Comparison of ENCODE assay signal across 11 mouse cellular contexts in the genomic region with DNA sequence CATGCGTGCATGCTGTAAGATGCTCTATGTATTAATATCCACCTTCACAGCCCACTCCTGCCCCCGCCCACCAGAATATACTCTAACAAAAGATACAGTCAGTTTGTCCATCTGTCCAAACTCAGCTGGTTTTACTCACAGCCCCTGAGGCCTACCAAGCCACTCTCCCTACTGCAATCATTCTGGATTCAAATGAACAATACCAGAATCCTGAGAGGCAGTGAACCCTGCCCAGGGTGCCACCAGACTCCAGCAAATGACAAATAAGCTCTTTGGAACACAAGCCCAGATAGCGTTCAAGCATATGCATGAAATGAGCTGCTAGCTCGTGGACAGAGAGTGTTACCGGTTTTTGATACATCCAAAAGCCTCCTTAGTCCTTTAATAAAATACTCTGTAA.
A peak's percentile ranks its signal among the peaks of the same experiment; 100 is the strongest.
DNase-seq lines count a peak whose midpoint lies in the region; ATAC-seq and TF ChIP-seq lines count a peak whose summit lies in the region.
"Had no signal": no experiment of that assay in that cellular context is flagged by ENCODE, and none has a peak within 500 bp of the region (broad histone marks: within the 10 kb centered on the region; RNA-seq: fewer than 3 reads in every experiment).

No protein-coding gene starts in this region.

- H3K4me1 ChIP-seq in neural tube, embryonic 11.5 days (ENCODE audit: control insufficient read depth, insufficient read depth, low read length), result peaks cover 74% of the 10 kb centered on the region
- H3K4me1 ChIP-seq in hindbrain, embryonic 11.5 days (replicated peaks; ENCODE audit: control insufficient read depth, insufficient read depth, low read length), result peaks cover 58% of the 10 kb centered on the region
- peaks cover 27% of the 10 kb centered on the region for H3K4me1 ChIP-seq in lung, postnatal 0 days (ENCODE audit: insufficient read depth, low read depth, low read length)

- no peak overlapping the region for H3K9ac ChIP-seq in neural tube, embryonic 11.5 days (ENCODE audit: low read length)
- H3K9ac ChIP-seq in hindbrain, embryonic 11.5 days (ENCODE audit: low read depth, low read length), result no peak overlapping the region
- H3K9ac ChIP-seq in lung, postnatal 0 days (replicated peaks; ENCODE audit: low read depth), result no peak overlapping the region
- H3K9ac ChIP-seq: liver, embryonic 12.5 days had no signal

- no peaks in the 10 kb centered on the region for H3K27me3 ChIP-seq in neural tube, embryonic 11.5 days (ENCODE audit: control insufficient read depth, insufficient read depth, low read length)
- no peaks in the 10 kb centered on the region for H3K27me3 ChIP-seq in hindbrain, embryonic 11.5 days (ENCODE audit: control insufficient read depth, insufficient read depth, low read length)
- no peaks in the 10 kb centered on the region for H3K27me3 ChIP-seq in lung, postnatal 0 days (replicated peaks; ENCODE audit: insufficient read depth, low read length)
- H3K27me3 ChIP-seq: liver, embryonic 12.5 days had no signal

- no peaks in the 10 kb centered on the region for H3K9me3 ChIP-seq in neural tube, embryonic 11.5 days (ENCODE audit: control insufficient read depth, low read length)
- H3K9me3 ChIP-seq in hindbrain, embryonic 11.5 days (ENCODE audit: control insufficient read depth, low read length), result no peaks in the 10 kb centered on the region
- H3K9me3 ChIP-seq in lung, postnatal 0 days (ENCODE audit: low read length), result no peaks in the 10 kb centered on the region
- H3K9me3 ChIP-seq: liver, embryonic 12.5 days had no signal

- TF ChIP-seq EP300 in lung, postnatal 0 days (IDR thresholded peaks at IDR 0.05), result no peak

- TF ChIP-seq CTCF in lung, postnatal 0 days (IDR thresholded peaks at IDR 0.05), result no peak

- WGBS in neural tube, embryonic 11.5 days, result 49% methylated on average over 5 of the region's 5 CpGs
- WGBS in hindbrain, embryonic 11.5 days, result 54% methylated on average over 5 of the region's 5 CpGs
- 87% methylated on average over 5 of the region's 5 CpGs for WGBS in lung, postnatal 0 days

- DNase-seq in neural tube, embryonic 11.5 days (ENCODE audit: low spot score), result no peak
- no peak for DNase-seq in neural tube, embryonic 10.5 days (ENCODE audit: extremely low spot score, low spot score)
- no peak for DNase-seq in hindbrain, embryonic 11.5 days (ENCODE audit: low spot score)
- peak; percentile 32 to 55 for DNase-seq in kidney, postnatal 25 days
- DNase-seq in lung, postnatal 0 days (ENCODE audit: low spot score), result no peak
- no peak for DNase-seq in cerebellum, adult 9-11 months
- DNase-seq in thymus, postnatal 10 days (ENCODE audit: low spot score in 2 of 2), result no peak
- DNase-seq: adrenal gland, adult 8-10 months; gastrocnemius, postnatal 10 days had no signal

- peak overlapping the region; percentile 94; the same call in 1 of the 2 replicates for H3K27ac ChIP-seq in neural tube, embryonic 11.5 days (ENCODE audit: low read depth, low read length)
- peak overlapping the region; percentile 96 for H3K27ac ChIP-seq in hindbrain, embryonic 11.5 days (ENCODE audit: low read depth, low read length)
- no peak overlapping the region for H3K27ac ChIP-seq in lung, postnatal 0 days (ENCODE audit: low read length)
- H3K27ac ChIP-seq: liver, embryonic 12.5 days had no signal

- no peak overlapping the region for H3K4me2 ChIP-seq in neural tube, embryonic 11.5 days (ENCODE audit: low read depth)
- H3K4me2 ChIP-seq in hindbrain, embryonic 11.5 days (replicated peaks; ENCODE audit: low read depth, low read length), result no peak overlapping the region
- H3K4me2 ChIP-seq in lung, postnatal 0 days (replicated peaks; ENCODE audit: low read depth, low read length), result no peak overlapping the region
- H3K4me2 ChIP-seq: liver, embryonic 12.5 days had no signal

- H3K36me3 ChIP-seq in neural tube, embryonic 11.5 days (ENCODE audit: control insufficient read depth, insufficient read depth, low read length), result 0 out of 2 replicates have a peak, but pooled peaks cover 4% of the 10 kb centered on the region
- H3K36me3 ChIP-seq in hindbrain, embryonic 11.5 days (ENCODE audit: control insufficient read depth, insufficient read depth, low read length), result no peaks in the 10 kb centered on the region
- no peaks in the 10 kb centered on the region for H3K36me3 ChIP-seq in lung, postnatal 0 days (ENCODE audit: insufficient read depth, low read length)

- H3K4me3 ChIP-seq in neural tube, embryonic 11.5 days (ENCODE audit: low read depth, low read length), result no peak overlapping the region
- no peak overlapping the region for H3K4me3 ChIP-seq in hindbrain, embryonic 11.5 days (ENCODE audit: low read depth, low read length)
- H3K4me3 ChIP-seq in lung, postnatal 0 days (ENCODE audit: low read depth, low read length), result no peak overlapping the region
- H3K4me3 ChIP-seq: liver, embryonic 12.5 days had no signal

- no peak for ATAC-seq in neural tube, embryonic 11.5 days (ENCODE audit: insufficient read depth, low FRiP score, low TSS enrichment)
- ATAC-seq in hindbrain, embryonic 11.5 days (ENCODE audit: low FRiP score), result no peak
- ATAC-seq in lung, postnatal 0 days, result no peak
- no peak for ATAC-seq in megakaryocyte progenitor cell, adult 5-6 weeks (replicated peaks; ENCODE audit: poor library complexity)
- ATAC-seq: liver, embryonic 12.5 days had no signal

Comparison
In these comparisons a context has a peak if more than half of its experiments do, and no peak if none do; other contexts are left out.
1. DNase-seq: peak in kidney, postnatal 25 days (2 of 2); none in neural tube, embryonic 11.5 days (single experiment), neural tube, embryonic 10.5 days (single experiment), hindbrain, embryonic 11.5 days (single experiment), lung, postnatal 0 days (single experiment), cerebellum, adult 9-11 months (single experiment) and thymus, postnatal 10 days (0 of 2).